8 mouse cellular contexts compared by ENCODE assay signal in the genomic region with DNA sequence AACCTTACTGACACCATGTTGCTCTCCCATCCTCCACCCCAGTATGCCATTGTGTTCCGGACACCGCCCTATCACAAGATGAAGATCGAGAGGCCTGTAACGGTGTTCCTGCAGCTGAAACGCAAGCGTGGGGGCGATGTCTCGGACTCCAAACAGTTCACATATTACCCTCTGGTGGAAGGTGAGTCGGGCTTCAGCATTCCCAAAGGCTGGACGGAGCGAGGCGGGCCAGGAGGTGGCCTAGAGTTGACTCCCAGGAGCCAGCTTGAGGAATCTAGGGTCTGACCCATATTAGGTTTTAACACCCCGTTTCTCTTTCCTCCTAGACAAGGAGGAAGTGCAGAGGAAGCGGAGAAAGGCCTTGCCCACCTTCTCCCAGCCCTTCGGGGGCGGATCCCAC. TPM values are rescaled to one million over a fixed set of nuclear protein-coding genes. Genes with fewer than 3 reads are reported as not detected.
A peak's percentile ranks its signal among the peaks of the same experiment; 100 is the strongest.
DNase-seq lines count a peak whose midpoint lies in the region; ATAC-seq and TF ChIP-seq lines count a peak whose summit lies in the region.

No protein-coding gene starts in this region.

- peaks cover 18% of the 10 kb centered on the region for H3K36me3 ChIP-seq in hindbrain, embryonic 16.5 days (ENCODE audit: control insufficient read depth, insufficient read depth, low read length)
- peaks cover 26% of the 10 kb centered on the region for H3K36me3 ChIP-seq in midbrain, postnatal 0 days (ENCODE audit: insufficient read depth, low read length)

- no peak for TF ChIP-seq CTCF in midbrain, postnatal 0 days (IDR thresholded peaks at IDR 0.05)

- H3K27ac ChIP-seq in hindbrain, embryonic 16.5 days (ENCODE audit: low read depth, low read length): no peak overlapping the region
- no peak overlapping the region for H3K27ac ChIP-seq in midbrain, postnatal 0 days (ENCODE audit: low read depth, low read length)

- peaks cover 14% of the 10 kb centered on the region for H3K4me1 ChIP-seq in hindbrain, embryonic 16.5 days (ENCODE audit: control insufficient read depth, insufficient read depth, low read depth, low read length)
- H3K4me1 ChIP-seq in midbrain, postnatal 0 days (ENCODE audit: insufficient read depth, low read length): no peaks in the 10 kb centered on the region

- peak; percentile 8 for DNase-seq in gastrocnemius, postnatal 25 days
- no peak for DNase-seq in gastrocnemius, adult 18-20 months (ENCODE audit: low spot score)
- DNase-seq in spleen, postnatal 10 days (ENCODE audit: low spot score in 2 of 2): peak; percentile 18 to 25
- DNase-seq in spleen, adult 12 weeks (ENCODE audit: low spot score): no peak
- DNase-seq in midbrain, postnatal 0 days (ENCODE audit: low spot score): no peak
- no peak for DNase-seq in retina, postnatal 1 day

- H3K4me2 ChIP-seq in hindbrain, embryonic 16.5 days (ENCODE audit: low read length): peak overlapping the region; percentile 95
- peak overlapping the region; percentile 81 for H3K4me2 ChIP-seq in midbrain, postnatal 0 days (ENCODE audit: low read depth, low read length, poor library complexity, severe bottlenecking)

- peaks cover 14% of the 10 kb centered on the region for H3K27me3 ChIP-seq in hindbrain, embryonic 16.5 days (replicated peaks; ENCODE audit: control insufficient read depth, insufficient read depth, low read length)
- H3K27me3 ChIP-seq in midbrain, postnatal 0 days (ENCODE audit: insufficient read depth, low read length): 0 out of 2 replicates have a peak, but pooled peaks cover 10% of the 10 kb centered on the region

- 61% methylated on average over 16 of the region's 16 CpGs for WGBS in hindbrain, embryonic 16.5 days
- WGBS in midbrain, postnatal 0 days: 71% methylated on average over 16 of the region's 16 CpGs

- H3K9me3 ChIP-seq in hindbrain, embryonic 16.5 days (ENCODE audit: control insufficient read depth, low read length): no peaks in the 10 kb centered on the region
- H3K9me3 ChIP-seq in midbrain, postnatal 0 days (ENCODE audit: low read length): no peaks in the 10 kb centered on the region

- ATAC-seq in hindbrain, embryonic 16.5 days: no peak
- ATAC-seq in midbrain, postnatal 0 days (ENCODE audit: low FRiP score): no peak
- no peak for ATAC-seq in megakaryocyte-erythroid progenitor cell, adult 5-6 weeks (replicated peaks; ENCODE audit: low FRiP score, low TSS enrichment, poor library complexity, severe bottlenecking)

- H3K4me3 ChIP-seq in hindbrain, embryonic 16.5 days (ENCODE audit: low read length): peak overlapping the region; percentile 52
- peak overlapping the region; percentile 46; the same call in 1 of the 2 replicates for H3K4me3 ChIP-seq in midbrain, postnatal 0 days (ENCODE audit: low read depth, low read length)

- no peak overlapping the region for H3K9ac ChIP-seq in hindbrain, embryonic 16.5 days (ENCODE audit: low read depth, low read length)
- H3K9ac ChIP-seq in midbrain, postnatal 0 days (replicated peaks; ENCODE audit: low read length, poor library complexity, severe bottlenecking): no peak overlapping the region

RNA-seq across cellular contexts. Expression of gene Nfkb2, which starts 4.2 kb away (rescaled TPM):
- total RNA-seq in gastrocnemius, postnatal 25 days (2021): 1 to 10 TPM; 7.2 to 8.5 TPM
- 10 to 100 TPM in 1 of 2 experiments, 1 to 10 TPM in 1; 7.7 to 10.9 TPM for total RNA-seq in gastrocnemius, adult 18-20 months (2021)
- polyA plus RNA-seq in hindbrain, embryonic 16.5 days (2015; fragmentation: Nextera tagmentation; extraction: Ambion mirVana): 2.4 and 3.3 TPM in 2 replicates
- total RNA-seq in midbrain, postnatal 0 days (2014; rRNA removed): 3.1 and 4.5 TPM in 2 replicates
- polyA plus RNA-seq in midbrain, postnatal 0 days (2015; fragmentation: Nextera tagmentation; extraction: Ambion mirVana): 2.3 and 2.4 TPM in 2 replicates
- 2.8 and 5.6 TPM in 2 replicates for total RNA-seq in megakaryocyte-erythroid progenitor cell, adult 5-6 weeks (2014; fragmentation: Nextera tagmentation)
- 4.9 and 6.1 TPM in 2 replicates for total RNA-seq in megakaryocyte-erythroid progenitor cell, adult 5-6 weeks (2017)

RNA-seq across cellular contexts. Expression of gene Psd, which starts 18.7 kb away (rescaled TPM):
- under 1 TPM; 0.28 to 0.54 TPM for total RNA-seq in gastrocnemius, postnatal 25 days (2021)
- total RNA-seq in gastrocnemius, adult 18-20 months (2021): under 1 TPM; 0.09 to 0.11 TPM
- polyA plus RNA-seq in hindbrain, embryonic 16.5 days (2015; fragmentation: Nextera tagmentation; extraction: Ambion mirVana): 99.1 and 112 TPM in 2 replicates
- 471 and 481 TPM in 2 replicates for total RNA-seq in midbrain, postnatal 0 days (2014; rRNA removed)
- polyA plus RNA-seq in midbrain, postnatal 0 days (2015; fragmentation: Nextera tagmentation; extraction: Ambion mirVana): 179 and 185 TPM in 2 replicates
- total RNA-seq in megakaryocyte-erythroid progenitor cell, adult 5-6 weeks (2014; fragmentation: Nextera tagmentation): 3.4 and 7.1 TPM in 2 replicates
- total RNA-seq in megakaryocyte-erythroid progenitor cell, adult 5-6 weeks (2017): 0.99 TPM in 1 of 2 replicates, not detected in the other

RNA-seq across cellular contexts. Expression of gene Fbxl15, which starts 19.7 kb away (rescaled TPM):
- total RNA-seq in gastrocnemius, postnatal 25 days (2021): 1 to 10 TPM; 2.9 TPM
- 1 to 10 TPM; 3.5 to 3.9 TPM for total RNA-seq in gastrocnemius, adult 18-20 months (2021)
- polyA plus RNA-seq in hindbrain, embryonic 16.5 days (2015; fragmentation: Nextera tagmentation; extraction: Ambion mirVana): 49.4 and 55.6 TPM in 2 replicates
- total RNA-seq in midbrain, postnatal 0 days (2014; rRNA removed): 48.3 and 57.8 TPM in 2 replicates
- polyA plus RNA-seq in midbrain, postnatal 0 days (2015; fragmentation: Nextera tagmentation; extraction: Ambion mirVana): 55.2 and 56.8 TPM in 2 replicates
- 4.7 TPM in 1 of 2 replicates, not detected in the other for total RNA-seq in megakaryocyte-erythroid progenitor cell, adult 5-6 weeks (2014; fragmentation: Nextera tagmentation)
- 0.42 and 2.5 TPM in 2 replicates for total RNA-seq in megakaryocyte-erythroid progenitor cell, adult 5-6 weeks (2017)

RNA-seq across cellular contexts. Expression of gene Cuedc2, which starts 30.2 kb away (rescaled TPM):
- total RNA-seq in gastrocnemius, postnatal 25 days (2021): 10 to 100 TPM; 56.1 to 56.5 TPM
- total RNA-seq in gastrocnemius, adult 18-20 months (2021): 10 to 100 TPM; 59.8 to 65.7 TPM
- polyA plus RNA-seq in hindbrain, embryonic 16.5 days (2015; fragmentation: Nextera tagmentation; extraction: Ambion mirVana): 343 and 362 TPM in 2 replicates
- total RNA-seq in midbrain, postnatal 0 days (2014; rRNA removed): 157 and 177 TPM in 2 replicates
- 314 and 337 TPM in 2 replicates for polyA plus RNA-seq in midbrain, postnatal 0 days (2015; fragmentation: Nextera tagmentation; extraction: Ambion mirVana)
- total RNA-seq in megakaryocyte-erythroid progenitor cell, adult 5-6 weeks (2014; fragmentation: Nextera tagmentation): 58.5 and 61.2 TPM in 2 replicates
- total RNA-seq in megakaryocyte-erythroid progenitor cell, adult 5-6 weeks (2017): 100 and 121 TPM in 2 replicates

RNA-seq across cellular contexts. Expression of gene Mfsd13a, which starts 32.6 kb away (rescaled TPM):
- total RNA-seq in gastrocnemius, postnatal 25 days (2021): 1 to 10 TPM; 1.0 to 1.2 TPM
- 1 to 10 TPM; 1.6 to 1.9 TPM for total RNA-seq in gastrocnemius, adult 18-20 months (2021)
- polyA plus RNA-seq in hindbrain, embryonic 16.5 days (2015; fragmentation: Nextera tagmentation; extraction: Ambion mirVana): 13.0 and 13.4 TPM in 2 replicates
- 7.2 and 19.2 TPM in 2 replicates for total RNA-seq in midbrain, postnatal 0 days (2014; rRNA removed)
- polyA plus RNA-seq in midbrain, postnatal 0 days (2015; fragmentation: Nextera tagmentation; extraction: Ambion mirVana): 10.6 and 11.4 TPM in 2 replicates
- 15.0 and 16.5 TPM in 2 replicates for total RNA-seq in megakaryocyte-erythroid progenitor cell, adult 5-6 weeks (2014; fragmentation: Nextera tagmentation)
- 1.3 and 1.7 TPM in 2 replicates for total RNA-seq in megakaryocyte-erythroid progenitor cell, adult 5-6 weeks (2017)

Comparison
In these comparisons a context has a peak if more than half of its experiments do, and no peak if none do; other contexts are left out.
1. DNase-seq: peak in gastrocnemius, postnatal 25 days (single experiment) and spleen, postnatal 10 days (2 of 2); none in gastrocnemius, adult 18-20 months (single experiment), spleen, adult 12 weeks (single experiment), midbrain, postnatal 0 days (single experiment) and retina, postnatal 1 day (single experiment).
2. RNA of gene Psd, which starts 18.7 kb away (total RNA-seq): 471 to 481 TPM in midbrain, postnatal 0 days; 0.99 to 7.1 TPM in megakaryocyte-erythroid progenitor cell, adult 5-6 weeks, 0.28 to 0.54 TPM in gastrocnemius, postnatal 25 days and 0.09 to 0.11 TPM in gastrocnemius, adult 18-20 months; every median in the first group is over 10 times any median in the second.